Mouse (Mus musculus) midbrain, embryonic 14.5 days (tissue): Measurements from ENCODE around the gene Mtf1. TPM values are rescaled to one million over a fixed set of nuclear protein-coding genes. Genes with fewer than 3 reads are reported as not detected.

Experiments used
- ATAC-seq: fragments of 200-750 bp; cut with Nextera tagmentation; 2 replicates; pipeline ENCODE4 v1.8.0; 2017; ENCODE audit warnings: moderate number of reproducible peaks, moderate library complexity; ENCODE audit not compliant: low FRiP score, low TSS enrichment
- DNase-seq: peaks from one replicate; pipeline ENCODE4 v3.0.0-alpha.2; 2015
- H3K27ac ChIP-seq: fragments of 300-500 bp; sonication (generic); replicated peaks from 2 replicates; pipeline ENCODE4 v1.5.1; 2014; ENCODE audit warnings: mild to moderate bottlenecking, low read depth, low read length, moderate library complexity
- H3K27me3 ChIP-seq: fragments of 300-500 bp; sonication (generic); 2 replicates; pipeline ENCODE4 v1.6.1; 2014; ENCODE audit warnings: low read length, control low read depth, mixed read lengths; ENCODE audit not compliant: control insufficient read depth, insufficient read depth
- H3K36me3 ChIP-seq: fragments of 300-500 bp; sonication (generic); 2 replicates; pipeline ENCODE4 v1.6.1; 2014; ENCODE audit warnings: low read length, control low read depth; ENCODE audit not compliant: control insufficient read depth, insufficient read depth
- H3K4me1 ChIP-seq: fragments of 300-500 bp; sonication (generic); 2 replicates; pipeline ENCODE4 v1.6.1; 2014; ENCODE audit warnings: mild to moderate bottlenecking, antibody characterized with exemption, low read length, control low read depth; ENCODE audit not compliant: control insufficient read depth, insufficient read depth
- H3K4me2 ChIP-seq: fragments of 300-500 bp; sonication (generic); 2 replicates; pipeline ENCODE4 v1.6.1; 2014; ENCODE audit warnings: mild to moderate bottlenecking, low read length, moderate library complexity
- H3K4me3 ChIP-seq: fragments of 300-500 bp; sonication (generic); replicated peaks from 2 replicates; pipeline ENCODE4 v1.5.1; 2014; ENCODE audit warnings: low read depth, low read length
- H3K9ac ChIP-seq: fragments of 300-500 bp; sonication (generic); replicated peaks from 2 replicates; pipeline ENCODE4 v1.6.1; 2014; ENCODE audit warnings: mild to moderate bottlenecking, low read length, moderate library complexity
- H3K9me3 ChIP-seq: fragments of 300-500 bp; sonication (generic); 2 replicates; pipeline ENCODE4 v1.6.1; 2016; ENCODE audit warnings: low read length, control low read depth, mixed read lengths; ENCODE audit not compliant: control insufficient read depth
- WGBS: fragments of 180-500 bp; shearing (Covaris S2); extraction: QIAGEN DNeasy Blood & Tissue Kit; methylation state at CpG from one replicate; pipeline ENCODE4 v1.1.7; 2014; 5-methylcytosine and 5-hydroxymethylcytosine counted together
- polyA plus RNA-seq: library from polyadenylated mRNA; unstranded; fragments of >200 nt; fragmentation: Nextera tagmentation; extraction: Ambion mirVana; gene quantifications from 2 replicates; pipeline ENCODE4 v1.2.1, GENCODE M21; 2014

The Mtf1 gene
- polyA plus RNA-seq, 1 experiment from 2014 or later = 11.4 TPM

DNA sequence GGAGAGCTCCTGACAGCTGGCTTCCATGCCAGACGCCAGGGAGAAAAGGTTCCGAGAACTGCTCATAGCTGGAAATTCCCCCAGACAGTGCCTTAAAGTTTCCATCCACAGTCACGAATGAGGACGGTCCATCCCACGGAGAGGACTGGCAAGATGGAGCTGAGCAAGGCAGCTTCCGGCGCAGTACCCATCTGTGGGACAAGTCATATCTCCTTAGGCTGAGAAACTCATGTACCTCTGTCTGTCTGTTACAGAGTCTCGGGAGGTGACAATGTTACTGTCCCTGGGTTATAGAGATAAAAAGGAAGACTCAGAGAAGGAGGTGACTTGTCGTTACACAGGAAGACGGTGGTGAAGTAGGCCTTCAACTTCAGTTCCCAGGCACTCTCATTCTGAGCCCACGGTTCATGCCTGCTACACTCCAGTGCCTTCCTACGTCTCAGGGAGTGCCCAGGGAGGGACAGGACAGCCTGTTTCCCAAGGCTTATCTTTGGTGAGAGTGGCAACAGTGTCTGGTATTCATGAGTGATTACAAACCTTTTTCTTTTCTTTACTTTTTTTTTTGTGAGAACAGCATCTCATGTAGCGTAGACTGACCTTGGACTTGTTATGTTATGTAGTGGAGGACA lies 32.8 kb upstream of the Mtf1 start:
- H3K4me3 ChIP-seq = no peak overlapping the region
- no peaks in the 10 kb centered on the region for H3K4me1 ChIP-seq
- no peak for DNase-seq
- H3K27ac ChIP-seq = no peak overlapping the region
- no peaks in the 10 kb centered on the region for H3K27me3 ChIP-seq
- H3K4me2 ChIP-seq = no peak overlapping the region
- 87% methylated on average over 13 of the region's 13 CpGs for WGBS
- H3K36me3 ChIP-seq = no peaks in the 10 kb centered on the region
- no peaks in the 10 kb centered on the region for H3K9me3 ChIP-seq
- H3K9ac ChIP-seq = no peak overlapping the region
- ATAC-seq = no peak

GRCm38 (mm10) chr4:124770624-124771023 lies 31.3 kb upstream of the Mtf1 start:
- no peak overlapping the region for H3K27ac ChIP-seq
- H3K4me1 ChIP-seq = no peaks in the 10 kb centered on the region
- DNase-seq = no peak
- H3K9me3 ChIP-seq = no peaks in the 10 kb centered on the region
- H3K9ac ChIP-seq = no peak overlapping the region
- ATAC-seq = no peak
- no peak overlapping the region for H3K4me3 ChIP-seq
- 78% methylated on average over 5 of the region's 5 CpGs for WGBS
- no peaks in the 10 kb centered on the region for H3K36me3 ChIP-seq
- no peaks in the 10 kb centered on the region for H3K27me3 ChIP-seq
- no peak overlapping the region for H3K4me2 ChIP-seq

DNA sequence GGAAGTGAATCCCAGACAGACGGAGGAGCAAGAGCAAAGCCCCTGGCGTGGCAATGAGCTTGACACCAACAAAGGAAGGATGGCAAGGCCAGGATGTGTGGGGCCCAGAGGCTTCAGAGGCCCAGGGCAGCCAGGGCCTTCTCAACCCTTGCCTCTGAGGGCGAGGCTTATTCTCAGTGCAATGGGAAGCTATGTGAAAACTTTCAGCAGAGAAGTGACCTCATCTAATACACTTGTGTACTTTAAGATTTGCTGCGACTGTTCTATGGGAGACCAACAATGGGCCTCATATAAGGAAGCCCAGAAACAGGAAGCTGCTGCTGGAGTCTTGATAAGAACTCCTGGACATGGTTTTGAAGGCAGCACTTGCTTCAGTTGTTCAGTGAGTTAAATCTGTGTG lies 29.8 kb upstream of the Mtf1 start:
- no peak overlapping the region for H3K9ac ChIP-seq
- no peak overlapping the region for H3K27ac ChIP-seq
- no peak for DNase-seq
- WGBS = 66% methylated on average over 4 of the region's 4 CpGs
- no peaks in the 10 kb centered on the region for H3K4me1 ChIP-seq
- no peaks in the 10 kb centered on the region for H3K27me3 ChIP-seq
- H3K4me2 ChIP-seq = no peak overlapping the region
- no peak overlapping the region for H3K4me3 ChIP-seq
- H3K36me3 ChIP-seq = no peaks in the 10 kb centered on the region
- H3K9me3 ChIP-seq = no peaks in the 10 kb centered on the region
- no peak for ATAC-seq

DNA sequence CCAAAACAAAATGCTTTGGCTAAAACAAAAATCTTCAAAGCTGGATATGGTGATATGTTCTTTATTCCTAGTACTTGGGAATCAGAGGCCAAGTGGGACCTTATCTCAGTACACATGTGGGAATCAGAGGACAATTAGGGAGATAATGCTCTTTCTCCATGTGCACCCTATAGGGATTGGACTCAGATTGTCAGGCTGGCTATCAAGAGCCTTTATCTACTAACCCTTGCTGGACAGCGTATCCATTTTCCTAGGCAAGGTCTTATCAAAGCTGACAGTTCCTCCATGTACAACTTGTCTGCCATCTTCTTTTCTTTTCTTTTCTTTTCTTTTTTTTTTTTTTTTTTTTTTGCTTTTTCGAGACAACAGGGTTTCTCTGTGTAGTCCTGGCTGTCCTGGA lies 28.5 kb upstream of the Mtf1 start:
- H3K9ac ChIP-seq = no peak overlapping the region
- H3K36me3 ChIP-seq = peaks cover under 1% of the 10 kb centered on the region
- no peaks in the 10 kb centered on the region for H3K9me3 ChIP-seq
- DNase-seq (no peak), ATAC-seq (no peak)
- H3K27ac ChIP-seq = no peak overlapping the region
- H3K4me2 ChIP-seq = no peak overlapping the region
- H3K27me3 ChIP-seq = no peaks in the 10 kb centered on the region
- no peak overlapping the region for H3K4me3 ChIP-seq
- H3K4me1 ChIP-seq = no peaks in the 10 kb centered on the region
- WGBS = 89% methylated on average over 2 of the region's 2 CpGs

DNA sequence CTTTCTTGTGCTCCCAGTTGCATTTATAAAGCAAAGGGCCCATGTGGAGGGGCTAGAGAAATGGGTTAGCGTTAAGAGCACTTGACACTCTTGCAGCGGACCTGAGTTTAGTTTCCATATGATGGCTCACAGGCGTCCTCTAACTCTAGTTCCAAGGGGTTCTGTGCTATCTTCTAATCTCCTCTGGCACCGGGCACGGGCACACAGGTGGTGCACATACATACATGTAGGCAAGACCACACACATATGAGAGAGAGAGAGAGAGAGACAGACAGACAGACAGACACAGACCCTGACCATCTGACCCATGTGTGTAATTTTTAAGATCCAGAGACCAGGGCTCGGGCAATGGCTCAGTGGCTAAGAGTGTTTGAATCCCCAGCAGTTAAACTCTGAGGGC lies 27.9 kb upstream of the Mtf1 start:
- no peak overlapping the region for H3K4me2 ChIP-seq
- H3K27ac ChIP-seq = no peak overlapping the region
- H3K36me3 ChIP-seq = peaks cover 6% of the 10 kb centered on the region
- H3K9me3 ChIP-seq = no peaks in the 10 kb centered on the region
- no peak overlapping the region for H3K9ac ChIP-seq
- H3K27me3 ChIP-seq = no peaks in the 10 kb centered on the region
- no peaks in the 10 kb centered on the region for H3K4me1 ChIP-seq
- ATAC-seq (no peak), DNase-seq (no peak)
- H3K4me3 ChIP-seq = no peak overlapping the region
- 93% methylated on average over 6 of the region's 6 CpGs for WGBS

GRCm38 (mm10) chr4:124774429-124774828 lies 27.5 kb upstream of the Mtf1 start:
- no peak overlapping the region for H3K9ac ChIP-seq
- WGBS = 67% methylated on average over 2 of the region's 2 CpGs
- DNase-seq (no peak), ATAC-seq (no peak)
- no peaks in the 10 kb centered on the region for H3K27me3 ChIP-seq
- peaks cover 10% of the 10 kb centered on the region for H3K36me3 ChIP-seq
- no peaks in the 10 kb centered on the region for H3K9me3 ChIP-seq
- H3K4me3 ChIP-seq = no peak overlapping the region
- no peaks in the 10 kb centered on the region for H3K4me1 ChIP-seq
- H3K27ac ChIP-seq = no peak overlapping the region
- H3K4me2 ChIP-seq = no peak overlapping the region

DNA sequence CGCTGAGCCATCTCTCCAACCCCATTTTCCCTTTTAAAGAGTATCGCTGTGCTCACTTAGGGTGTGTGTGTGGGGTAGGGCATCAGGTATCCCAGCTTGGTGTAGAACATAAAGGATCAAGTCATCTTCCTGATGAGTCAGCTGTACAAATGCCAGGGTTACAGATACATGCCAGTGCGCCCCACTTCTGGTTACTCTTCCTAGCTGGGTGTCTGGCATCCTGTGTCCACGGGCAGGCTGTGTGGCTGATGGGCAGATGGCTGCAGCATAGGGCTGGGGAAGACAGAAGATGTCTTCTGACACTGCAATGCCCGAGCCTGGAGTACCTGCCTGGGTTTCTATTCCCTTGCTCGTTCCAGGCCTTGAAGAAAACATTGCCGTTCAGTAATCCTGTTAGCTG lies 20.5 kb upstream of the Mtf1 start:
- Histone ChIP-seq H3K9me3 (no peaks in the 10 kb centered on the region), H3K4me1 (no peaks in the 10 kb centered on the region), H3K4me2 (no peak overlapping the region), H3K27ac (no peak overlapping the region), H3K4me3 (no peak overlapping the region), H3K27me3 (no peaks in the 10 kb centered on the region), H3K36me3 (peaks cover 68% of the 10 kb centered on the region), H3K9ac (no peak overlapping the region)
- WGBS = 85% methylated on average over 7 of the region's 7 CpGs
- no peak for DNase-seq
- ATAC-seq = no peak

- no peaks in the 10 kb centered on the region for H3K9me3 ChIP-seq
- H3K36me3 ChIP-seq = peaks cover 78% of the 10 kb centered on the region
- H3K4me3 ChIP-seq = no peak overlapping the region
- H3K9ac ChIP-seq = no peak overlapping the region
- no peak overlapping the region for H3K4me2 ChIP-seq
- H3K27me3 ChIP-seq = no peaks in the 10 kb centered on the region
- ATAC-seq (no peak), DNase-seq (no peak)
- no peak overlapping the region for H3K27ac ChIP-seq
- no peaks in the 10 kb centered on the region for H3K4me1 ChIP-seq
- WGBS = 95% methylated on average over 8 of the region's 8 CpGs
Measured at GRCm38 (mm10) chr4:124782395-124782794, 19.5 kb upstream of the Mtf1 start.

- H3K27me3 ChIP-seq = no peaks in the 10 kb centered on the region
- DNase-seq (no peak), ATAC-seq (no peak)
- H3K4me3 ChIP-seq = no peak overlapping the region
- no peaks in the 10 kb centered on the region for H3K9me3 ChIP-seq
- 90% methylated on average over 8 of the region's 8 CpGs for WGBS
- H3K4me1 ChIP-seq = no peaks in the 10 kb centered on the region
- no peak overlapping the region for H3K4me2 ChIP-seq
- no peak overlapping the region for H3K9ac ChIP-seq
- no peak overlapping the region for H3K27ac ChIP-seq
- H3K36me3 ChIP-seq = peaks cover 85% of the 10 kb centered on the region
Measured at GRCm38 (mm10) chr4:124783937-124784336, 18.0 kb upstream of the Mtf1 start.
